Mouse (Mus musculus): ENCODE results near the gene Mogat1. TPM values are rescaled to one million over a fixed set of nuclear protein-coding genes. Genes with fewer than 3 reads are reported as not detected.

Gene Mogat1
- polyA plus RNA-seq, 1 experiment from 2014 or later, result not detected

Other genes with a start within 250 kb of the Mogat1 start
- 1.5 and 3.2 TPM in 2 replicates for gene Sgpp2, start 200.6 kb upstream of the Mogat1 start, polyA plus RNA-seq (2014; fragmentation: Nextera tagmentation; extraction: Ambion mirVana)
- 146 and 147 TPM in 2 replicates for gene Farsb, start 22.1 kb upstream of the Mogat1 start, polyA plus RNA-seq (2014; fragmentation: Nextera tagmentation; extraction: Ambion mirVana)
- gene BC035947, start 1.2 kb downstream of the Mogat1 start, polyA plus RNA-seq (2014; fragmentation: Nextera tagmentation; extraction: Ambion mirVana), result 0.17 and 0.65 TPM in 2 replicates
- gene Acsl3, start 146.8 kb downstream of the Mogat1 start, polyA plus RNA-seq (2014; fragmentation: Nextera tagmentation; extraction: Ambion mirVana), result 99.5 and 102 TPM in 2 replicates
- 5.9 and 6.4 TPM in 2 replicates for gene Utp14b, start 147.0 kb downstream of the Mogat1 start, polyA plus RNA-seq (2014; fragmentation: Nextera tagmentation; extraction: Ambion mirVana)

Data from forebrain, embryonic 11.5 days (tissue).